8 mouse cellular contexts compared by ENCODE assay signal in genomic region chr17:35125578-35125977, GRCm38 (mm10). TPM values are rescaled to one million over a fixed set of nuclear protein-coding genes. Genes with fewer than 3 reads are reported as not detected.
DNase-seq lines count a peak whose midpoint lies in the region; ATAC-seq and TF ChIP-seq lines count a peak whose summit lies in the region.

No protein-coding gene starts in this region.

- H3K4me3 ChIP-seq in erythroblast, embryonic 14.5 days (replicated peaks), result peak overlapping the region; percentile 63
- H3K4me3 ChIP-seq in C2C12 (ENCODE audit: insufficient read depth, poor library complexity, severe bottlenecking), result peak overlapping the region; percentile 53
- H3K4me3 ChIP-seq in hindbrain, embryonic 10.5 days, result peak overlapping the region; percentile 63

- WGBS in hindbrain, embryonic 10.5 days, result 33% methylated on average over 6 of the region's 6 CpGs

- DNase-seq in hindbrain, embryonic 10.5 days (ENCODE audit: low spot score), result no peak
- peak; percentile 33 for DNase-seq in lung, postnatal 25 days (ENCODE audit: low spot score)
- no peak for DNase-seq in retina, embryonic 14.5 days (ENCODE audit: low spot score)
- DNase-seq in spleen, postnatal 4 days (ENCODE audit: low spot score in 2 of 2), result no peak
- no peak for DNase-seq in right cerebral cortex, postnatal 4 days

- H3K79me3 ChIP-seq in C2C12 (ENCODE audit: low read depth), result peaks cover 40% of the 10 kb centered on the region

- H3K4me1 ChIP-seq in erythroblast, embryonic 14.5 days (ENCODE audit: control insufficient read depth), result peaks cover 64% of the 10 kb centered on the region
- H3K4me1 ChIP-seq in hindbrain, embryonic 10.5 days (replicated peaks), result peaks cover 56% of the 10 kb centered on the region

- H3ac ChIP-seq in C2C12 (ENCODE audit: control insufficient read depth, insufficient read length, low read depth), result no peak overlapping the region

- TF ChIP-seq CTCF in C2C12 (IDR thresholded peaks at IDR 0.05; ENCODE audit: control insufficient read depth, insufficient read depth, insufficient read length), result no peak

- H3K27ac ChIP-seq in hindbrain, embryonic 10.5 days, result 0 out of 2 replicates have a peak overlapping the region, but pooled peaks have one; percentile 16

- peaks cover 50% of the 10 kb centered on the region for H3K36me3 ChIP-seq in erythroblast, embryonic 14.5 days (ENCODE audit: control insufficient read depth)
- H3K36me3 ChIP-seq in C2C12 (ENCODE audit: control insufficient read depth, insufficient read depth), result peaks cover 12% of the 10 kb centered on the region
- H3K36me3 ChIP-seq in hindbrain, embryonic 10.5 days, result peaks cover 41% of the 10 kb centered on the region

- no peak for ATAC-seq in erythroblast, adult 5-6 weeks (replicated peaks; ENCODE audit: low FRiP score, poor library complexity, severe bottlenecking)

- H3K27me3 ChIP-seq in erythroblast, embryonic 14.5 days (ENCODE audit: control insufficient read depth), result no peaks in the 10 kb centered on the region
- no peaks in the 10 kb centered on the region for H3K27me3 ChIP-seq in C2C12 (ENCODE audit: control insufficient read depth, insufficient read depth, insufficient read length)
- H3K27me3 ChIP-seq in hindbrain, embryonic 10.5 days (ENCODE audit: insufficient read depth, poor library complexity, severe bottlenecking), result no peaks in the 10 kb centered on the region

- peaks cover 56% of the 10 kb centered on the region for H3K79me2 ChIP-seq in C2C12 (ENCODE audit: control insufficient read depth, insufficient read depth)

- no peaks in the 10 kb centered on the region for H3K9me3 ChIP-seq in erythroblast, embryonic 14.5 days (ENCODE audit: control insufficient read depth, low read length)
- H3K9me3 ChIP-seq in hindbrain, embryonic 10.5 days, result no peaks in the 10 kb centered on the region

TF ChIP-seq in C2C12, 6 proteins besides CTCF, POLR2A, EP300 and RAD21:
- no peak for TF ChIP-seq MYOG (IDR thresholded peaks at IDR 0.05; ENCODE audit: control insufficient read depth, extremely low read depth, insufficient read length)
- no peak for TF ChIP-seq MYOD1 (IDR thresholded peaks at IDR 0.05; ENCODE audit: control insufficient read depth, insufficient read length, low read depth)
- no peak for TF ChIP-seq FOSL1 (IDR thresholded peaks at IDR 0.05; ENCODE audit: insufficient read depth, low read length, poor library complexity, severe bottlenecking)
- TF ChIP-seq USF1 (IDR thresholded peaks at IDR 0.05; ENCODE audit: low read depth), result no peak
- no peak for TF ChIP-seq CEBPB (IDR thresholded peaks at IDR 0.05; ENCODE audit: low read depth)
- no peak for TF ChIP-seq MAX (IDR thresholded peaks at IDR 0.05)

RNA-seq across cellular contexts. Expression of gene D17H6S53E, which starts 0.6 kb away (rescaled TPM):
- 0.27 and 0.48 TPM in 2 replicates for polyA plus RNA-seq in erythroblast, embryonic 14.5 days (2012)
- total RNA-seq in erythroblast, adult 5-6 weeks (2015; ENCODE audit: low replicate concordance), result 0.63 and 1.5 TPM in 2 replicates
- 2.6 and 2.8 TPM in 2 replicates for total RNA-seq in erythroblast, adult 5-6 weeks (2017; ENCODE audit: low replicate concordance)
- polyA plus RNA-seq in C2C12 (2012; fragmentation: generic; extraction: Trizol), result 13.0 TPM
- polyA plus RNA-seq in hindbrain, embryonic 10.5 days (2016; fragmentation: Nextera tagmentation; extraction: Ambion mirVana), result 10.0 and 10.2 TPM in 2 replicates

RNA-seq across cellular contexts. Expression of gene Csnk2b, which starts 3.7 kb away (rescaled TPM):
- 10.2 and 11.2 TPM in 2 replicates for polyA plus RNA-seq in erythroblast, embryonic 14.5 days (2012)
- 156 and 181 TPM in 2 replicates for total RNA-seq in erythroblast, adult 5-6 weeks (2015; ENCODE audit: low replicate concordance)
- 76.5 and 112 TPM in 2 replicates for total RNA-seq in erythroblast, adult 5-6 weeks (2017; ENCODE audit: low replicate concordance)
- 300 TPM for polyA plus RNA-seq in C2C12 (2012; fragmentation: generic; extraction: Trizol)
- polyA plus RNA-seq in hindbrain, embryonic 10.5 days (2016; fragmentation: Nextera tagmentation; extraction: Ambion mirVana), result 303 and 328 TPM in 2 replicates

RNA-seq across cellular contexts. Expression of gene Gpank1, which starts 4.3 kb away (rescaled TPM):
- polyA plus RNA-seq in erythroblast, embryonic 14.5 days (2012), result 11.0 and 12.4 TPM in 2 replicates
- 10.9 and 14.8 TPM in 2 replicates for total RNA-seq in erythroblast, adult 5-6 weeks (2015; ENCODE audit: low replicate concordance)
- total RNA-seq in erythroblast, adult 5-6 weeks (2017; ENCODE audit: low replicate concordance), result 15.8 and 20.4 TPM in 2 replicates
- 25.8 TPM for polyA plus RNA-seq in C2C12 (2012; fragmentation: generic; extraction: Trizol)
- polyA plus RNA-seq in hindbrain, embryonic 10.5 days (2016; fragmentation: Nextera tagmentation; extraction: Ambion mirVana), result 33.1 and 33.5 TPM in 2 replicates

RNA-seq across cellular contexts. Expression of gene Apom, which starts 6.3 kb away (rescaled TPM):
- 0.10 and 0.20 TPM in 2 replicates for polyA plus RNA-seq in erythroblast, embryonic 14.5 days (2012)
- not detected in 2 replicates for total RNA-seq in erythroblast, adult 5-6 weeks (2015; ENCODE audit: low replicate concordance)
- total RNA-seq in erythroblast, adult 5-6 weeks (2017; ENCODE audit: low replicate concordance), result 0.94 TPM in 1 of 2 replicates, not detected in the other
- 0.20 TPM for polyA plus RNA-seq in C2C12 (2012; fragmentation: generic; extraction: Trizol)
- polyA plus RNA-seq in hindbrain, embryonic 10.5 days (2016; fragmentation: Nextera tagmentation; extraction: Ambion mirVana), result 0.16 and 0.49 TPM in 2 replicates

RNA-seq across cellular contexts. Expression of gene Bag6, which starts 9.4 kb away (rescaled TPM):
- 88.8 and 102 TPM in 2 replicates for polyA plus RNA-seq in erythroblast, embryonic 14.5 days (2012)
- total RNA-seq in erythroblast, adult 5-6 weeks (2015; ENCODE audit: low replicate concordance), result 23.8 and 47.9 TPM in 2 replicates
- total RNA-seq in erythroblast, adult 5-6 weeks (2017; ENCODE audit: low replicate concordance), result 48.1 and 71.4 TPM in 2 replicates
- polyA plus RNA-seq in C2C12 (2012; fragmentation: generic; extraction: Trizol), result 202 TPM
- 70.3 and 77.6 TPM in 2 replicates for polyA plus RNA-seq in hindbrain, embryonic 10.5 days (2016; fragmentation: Nextera tagmentation; extraction: Ambion mirVana)

Comparison
In these comparisons a context has a peak if more than half of its experiments do, and no peak if none do; other contexts are left out.
1. RNA of gene Csnk2b, which starts 3.7 kb away (polyA plus RNA-seq): 303 to 328 TPM in hindbrain, embryonic 10.5 days and 300 TPM in C2C12 (single experiment); 10.2 to 11.2 TPM in erythroblast, embryonic 14.5 days; every median in the first group is over 10 times any median in the second.
2. Peak in every context shown above with its lines, with median percentiles within 50 percentile points of each other: H3K4me3 ChIP-seq.